Mouse (Mus musculus): ENCODE measurements around the gene Atpaf2. TPM values are rescaled to one million over a fixed set of nuclear protein-coding genes. Genes with fewer than 3 reads are reported as not detected.

Atpaf2 gene
- total RNA-seq, 2 experiments from 2014 or later = 29.1 to 31.4 TPM

DNA sequence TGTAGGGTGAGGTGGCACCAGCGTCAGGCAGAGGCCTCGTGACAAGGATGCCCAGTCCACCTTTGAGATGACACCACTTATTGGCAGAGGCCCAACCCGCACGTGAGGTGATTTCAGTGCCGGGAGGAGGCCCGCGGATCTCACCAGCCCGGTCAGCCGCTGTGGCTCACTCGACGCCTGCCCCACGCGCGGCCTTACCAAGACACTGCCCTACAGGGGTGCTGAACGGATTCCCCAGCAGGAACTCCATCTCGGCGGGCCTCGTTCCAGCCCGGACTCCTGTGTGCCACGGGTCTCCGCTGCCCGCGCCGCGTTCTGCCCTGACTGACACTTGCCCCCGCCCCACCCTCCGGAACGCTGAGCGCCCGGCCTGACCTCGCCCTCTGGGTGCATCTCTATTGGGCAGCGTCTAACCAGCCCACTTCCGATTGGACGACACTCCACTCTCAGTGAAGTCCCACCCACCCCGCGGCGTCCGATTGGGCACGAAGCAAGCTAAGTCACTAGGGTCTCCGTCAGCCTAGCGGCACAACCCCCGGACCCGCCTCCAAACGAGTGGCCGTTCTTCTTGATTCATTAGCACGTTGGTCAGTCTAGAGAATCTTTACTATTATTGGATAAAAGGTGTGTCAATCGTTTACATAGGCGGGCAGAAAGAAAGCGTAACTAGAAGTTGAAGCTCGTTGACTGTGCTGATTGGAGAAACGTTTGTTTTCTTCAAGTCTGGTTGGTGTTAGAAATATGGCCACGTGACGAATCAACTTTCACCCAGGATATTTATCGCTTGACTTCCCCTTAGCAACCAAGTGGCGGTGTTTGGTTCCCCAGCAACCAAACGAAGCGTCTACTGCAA, 65.5 kb downstream of the Atpaf2 start, which contains the start of the genes Tom1l2 and Drc3:
Gene Tom1l2, minus strand, starts transcription at position 347 of the 853 bp plus-strand sequence.
Gene Drc3, plus strand, starts transcription at position 771 of the 853 bp plus-strand sequence.
- DNase-seq (ENCODE audit: extremely low spot score in 1 of 2, low spot score in 1 of 2) = peak; percentile 84 to 95

DNA sequence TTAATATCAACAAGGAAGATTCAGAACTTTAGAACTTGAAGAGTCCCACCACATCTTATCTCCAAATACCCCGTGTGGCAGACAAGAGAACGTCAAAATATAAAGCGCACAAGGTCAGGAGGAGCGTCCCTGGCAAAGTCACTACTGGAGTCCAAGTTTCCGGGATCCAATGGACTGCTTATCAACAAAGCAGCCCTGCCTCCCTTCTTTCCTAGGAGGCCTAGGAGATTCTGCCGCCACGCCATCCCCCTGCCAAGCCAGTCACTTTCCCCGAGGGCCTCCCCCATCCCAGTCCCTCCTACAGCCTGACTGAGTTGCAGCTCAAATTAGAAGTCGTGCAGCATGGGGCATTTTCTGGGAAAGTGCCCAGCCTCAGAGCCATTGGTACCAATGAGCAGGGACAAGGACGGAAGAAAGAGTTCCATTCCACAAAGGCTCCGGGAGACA, 66.3 kb downstream of the Atpaf2 start:
- DNase-seq (ENCODE audit: extremely low spot score in 1 of 2, low spot score in 1 of 2) = peak; percentile 28 to 39

DNA sequence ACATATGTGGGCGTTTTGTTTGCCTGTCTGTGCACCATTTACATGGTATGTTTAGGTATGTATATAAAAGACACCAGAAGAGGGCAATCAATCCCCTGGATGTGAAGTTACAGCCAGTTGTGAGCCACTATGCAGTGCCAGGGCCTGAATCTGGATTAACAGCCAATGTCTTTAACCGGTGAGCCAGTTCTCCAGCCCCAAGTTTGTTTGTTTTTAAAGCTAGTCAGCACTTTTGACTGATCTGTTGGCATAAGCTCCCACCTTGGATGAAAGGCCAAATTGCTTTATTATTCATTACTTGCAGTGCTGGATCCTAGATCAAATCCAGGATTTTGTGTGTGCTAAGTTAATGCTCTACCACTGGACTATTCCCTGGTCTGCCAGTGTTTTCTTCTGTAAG, 66.9 kb downstream of the Atpaf2 start:
- no peak for DNase-seq (ENCODE audit: extremely low spot score in 1 of 2, low spot score in 1 of 2)

Other genes with a start within 250 kb of the Atpaf2 start
- 10 to 100 TPM; 49.9 to 58.1 TPM for gene Srebf1, start 195.9 kb downstream of the Atpaf2 start, total RNA-seq (2021)
- gene Tom1l2, start 65.6 kb downstream of the Atpaf2 start, total RNA-seq (2021) = 100 to 1,000 TPM; 170 to 175 TPM
- gene Drc3, start 65.1 kb downstream of the Atpaf2 start, total RNA-seq (2021) = 1 to 10 TPM; 5.3 to 5.9 TPM
- 10 to 100 TPM; 50.1 to 53.8 TPM for gene Gid4, start 1.3 kb downstream of the Atpaf2 start, total RNA-seq (2021)
- 10 to 100 TPM; 70.2 to 72.7 TPM for gene Drg2, start 36.1 kb upstream of the Atpaf2 start, total RNA-seq (2021)
- under 1 TPM; 0.05 to 0.09 TPM for gene Myo15, start 50.9 kb upstream of the Atpaf2 start, total RNA-seq (2021)
- gene Alkbh5, start 117.9 kb upstream of the Atpaf2 start, total RNA-seq (2021) = 10 to 100 TPM; 49.7 to 54.1 TPM